Mouse (Mus musculus): ENCODE data around the gene Meis2. TPM values are rescaled to one million over a fixed set of nuclear protein-coding genes. Genes with fewer than 3 reads are reported as not detected.
A peak's percentile ranks its signal among the peaks of the same experiment; 100 is the strongest.

Meis2 gene
- polyA plus RNA-seq, 1 experiment from 2014 or later = 33.1 TPM

DNA sequence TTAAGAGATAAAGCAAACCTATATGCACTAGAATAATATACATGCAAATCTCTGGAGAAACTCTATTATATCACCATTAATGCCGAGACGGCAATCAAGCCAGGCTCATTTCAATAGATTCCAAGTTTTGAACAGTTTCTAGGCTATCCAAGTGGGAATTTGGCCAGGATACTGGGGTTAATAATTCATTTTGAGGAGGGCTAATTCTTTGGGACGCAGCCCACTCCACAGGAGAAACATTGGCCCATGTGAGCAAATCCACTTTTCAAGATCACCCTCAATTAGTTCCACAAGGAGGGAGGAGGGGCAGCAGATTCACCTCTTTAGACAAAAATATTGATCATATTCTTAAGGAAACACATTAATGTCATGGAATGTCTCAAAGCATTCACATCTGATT lies 127.3 kb downstream of the Meis2 start:
- WGBS = 58% methylated on average over 3 of the region's 3 CpGs
- no peak for TF ChIP-seq CTCF (IDR thresholded peaks at IDR 0.05; ENCODE audit: low read depth)
- Histone ChIP-seq H3K4me2 (no peak overlapping the region), H3K27me3 (ENCODE audit: insufficient read depth, low read length) (no peaks in the 10 kb centered on the region), H3K9me3 (ENCODE audit: low read depth, low read length) (no peaks in the 10 kb centered on the region), H3K4me1 (ENCODE audit: insufficient read depth) (peaks cover 6% of the 10 kb centered on the region; the same call in 1 of the 2 replicates), H3K4me3 (ENCODE audit: low read depth, low read length) (no peak overlapping the region), H3K27ac (ENCODE audit: low read depth) (no peak overlapping the region), H3K9ac (no peak overlapping the region), H3K36me3 (ENCODE audit: insufficient read depth) (no peaks in the 10 kb centered on the region)
- DNase-seq (peak; percentile 57), ATAC-seq (ENCODE audit: insufficient read depth) (no peak)

DNA sequence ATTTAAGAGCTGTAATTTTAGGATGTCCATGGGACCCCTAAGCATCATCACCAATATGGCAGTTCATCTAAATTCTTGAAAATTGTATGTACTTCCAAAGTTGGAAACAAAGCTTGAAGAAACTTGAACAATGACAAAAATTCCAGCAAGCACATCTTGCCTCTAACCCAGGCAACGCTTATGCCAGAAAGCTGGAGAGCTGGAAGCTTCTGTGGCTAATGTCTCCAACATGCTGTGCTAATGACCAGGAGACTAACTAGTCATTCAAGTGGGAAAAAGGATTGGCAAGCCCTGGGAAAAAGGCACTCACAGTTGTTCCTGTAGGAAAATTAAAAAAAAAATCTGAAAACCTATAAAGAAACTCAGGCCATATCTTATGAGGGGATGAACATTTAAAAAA lies 127.7 kb downstream of the Meis2 start:
- H3K4me2 ChIP-seq = no peak overlapping the region
- H3K4me1 ChIP-seq (ENCODE audit: insufficient read depth) = peaks cover 6% of the 10 kb centered on the region; the same call in 1 of the 2 replicates
- no peaks in the 10 kb centered on the region for H3K27me3 ChIP-seq (ENCODE audit: insufficient read depth, low read length)
- no peak overlapping the region; the same call in 1 of the 2 replicates for H3K27ac ChIP-seq (ENCODE audit: low read depth)
- H3K36me3 ChIP-seq (ENCODE audit: insufficient read depth) = no peaks in the 10 kb centered on the region
- no peak overlapping the region for H3K4me3 ChIP-seq (ENCODE audit: low read depth, low read length)
- DNase-seq = no peak
- no peaks in the 10 kb centered on the region for H3K9me3 ChIP-seq (ENCODE audit: low read depth, low read length)
- TF ChIP-seq CTCF (IDR thresholded peaks at IDR 0.05; ENCODE audit: low read depth) = no peak
- no peak overlapping the region for H3K9ac ChIP-seq
- 66% methylated on average over 1 of the region's 1 CpGs for WGBS
- ATAC-seq (ENCODE audit: insufficient read depth) = no peak

DNA sequence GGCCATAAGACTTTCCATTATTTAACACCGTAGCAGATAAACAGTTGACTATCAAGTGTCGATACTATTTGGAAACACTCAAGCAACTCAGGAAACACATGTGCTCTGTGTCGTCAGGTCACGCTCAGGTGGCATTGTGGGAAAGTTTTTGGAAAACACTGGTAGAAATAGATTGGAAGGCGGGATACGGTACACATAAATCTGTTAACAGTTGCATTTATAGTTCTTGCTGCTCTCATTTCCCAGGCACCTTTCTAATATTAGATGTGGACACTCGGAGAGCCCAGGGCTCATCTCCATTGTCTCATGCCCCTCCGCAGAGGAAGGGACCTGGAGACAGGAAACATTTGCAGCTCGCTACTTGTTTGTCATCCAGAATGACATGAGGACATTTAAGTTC lies 128.9 kb downstream of the Meis2 start:
- H3K9ac ChIP-seq = no peak overlapping the region
- H3K27me3 ChIP-seq (ENCODE audit: insufficient read depth, low read length) = no peaks in the 10 kb centered on the region
- no peaks in the 10 kb centered on the region for H3K36me3 ChIP-seq (ENCODE audit: insufficient read depth)
- H3K9me3 ChIP-seq (ENCODE audit: low read depth, low read length) = no peaks in the 10 kb centered on the region
- TF ChIP-seq CTCF (IDR thresholded peaks at IDR 0.05; ENCODE audit: low read depth) = no peak
- DNase-seq (no peak), ATAC-seq (ENCODE audit: insufficient read depth) (no peak)
- H3K4me2 ChIP-seq = no peak overlapping the region
- H3K4me1 ChIP-seq (ENCODE audit: insufficient read depth) = peaks cover 6% of the 10 kb centered on the region; the same call in 1 of the 2 replicates
- H3K4me3 ChIP-seq (ENCODE audit: low read depth, low read length) = no peak overlapping the region
- 73% methylated on average over 9 of the region's 9 CpGs for WGBS
- no peak overlapping the region for H3K27ac ChIP-seq (ENCODE audit: low read depth)

DNA sequence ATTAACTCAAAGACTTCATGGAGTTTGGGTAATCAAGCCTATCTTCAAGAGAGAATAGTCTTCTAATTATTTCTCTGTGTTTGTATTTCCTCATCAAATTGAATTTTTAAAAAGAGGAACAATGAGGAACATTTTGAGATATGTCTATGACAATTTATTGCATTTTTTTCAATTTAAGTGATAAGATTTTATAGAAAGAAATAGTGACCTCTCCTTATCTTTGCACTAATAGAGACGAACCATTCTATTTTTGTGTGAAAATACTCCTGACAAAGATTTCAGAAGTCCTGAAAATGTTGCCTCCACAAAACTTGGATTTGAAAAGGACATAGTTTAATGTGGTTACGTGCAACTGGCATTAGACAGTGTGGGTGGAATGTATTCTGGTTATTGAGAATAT lies 131.3 kb downstream of the Meis2 start:
- ATAC-seq (ENCODE audit: insufficient read depth) (no peak), DNase-seq (no peak)
- no peaks in the 10 kb centered on the region for H3K27me3 ChIP-seq (ENCODE audit: insufficient read depth, low read length)
- no peak for TF ChIP-seq CTCF (IDR thresholded peaks at IDR 0.05; ENCODE audit: low read depth)
- H3K9me3 ChIP-seq (ENCODE audit: low read depth, low read length) = no peaks in the 10 kb centered on the region
- H3K36me3 ChIP-seq (ENCODE audit: insufficient read depth) = no peaks in the 10 kb centered on the region
- WGBS = 70% methylated on average over 2 of the region's 2 CpGs
- peaks cover 4% of the 10 kb centered on the region; the same call in 1 of the 2 replicates for H3K4me1 ChIP-seq (ENCODE audit: insufficient read depth)
- no peak overlapping the region for H3K4me2 ChIP-seq
- no peak overlapping the region for H3K9ac ChIP-seq
- H3K27ac ChIP-seq (ENCODE audit: low read depth) = no peak overlapping the region
- no peak overlapping the region for H3K4me3 ChIP-seq (ENCODE audit: low read depth, low read length)

DNA sequence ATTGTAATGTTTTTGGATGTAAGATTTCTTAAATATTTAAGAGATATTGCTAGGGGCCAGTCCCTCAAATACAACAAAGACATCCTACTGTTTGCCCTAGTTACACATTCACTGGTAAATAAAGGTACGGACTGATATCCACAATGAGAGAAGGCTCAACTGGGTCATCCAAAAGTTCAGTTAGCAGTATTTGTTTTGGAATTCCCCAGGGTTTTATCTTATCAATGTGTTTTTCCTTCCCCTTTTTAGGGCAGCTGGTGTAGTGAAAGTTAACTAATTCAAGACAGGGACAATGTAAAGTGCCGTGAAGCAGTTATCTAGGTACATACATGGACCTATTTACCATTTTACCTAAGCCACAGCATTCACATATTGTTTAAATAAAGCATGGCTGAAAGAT lies 132.4 kb downstream of the Meis2 start:
- Histone ChIP-seq H3K27me3 (ENCODE audit: insufficient read depth, low read length) (no peaks in the 10 kb centered on the region), H3K9ac (no peak overlapping the region), H3K4me2 (no peak overlapping the region), H3K27ac (ENCODE audit: low read depth) (no peak overlapping the region), H3K9me3 (ENCODE audit: low read depth, low read length) (no peaks in the 10 kb centered on the region), H3K4me1 (ENCODE audit: insufficient read depth) (no peaks in the 10 kb centered on the region), H3K4me3 (ENCODE audit: low read depth, low read length) (no peak overlapping the region), H3K36me3 (ENCODE audit: insufficient read depth) (no peaks in the 10 kb centered on the region)
- TF ChIP-seq CTCF (IDR thresholded peaks at IDR 0.05; ENCODE audit: low read depth) = no peak
- WGBS = 24% methylated on average over 2 of the region's 2 CpGs
- ATAC-seq (ENCODE audit: insufficient read depth) (no peak), DNase-seq (no peak)

DNA sequence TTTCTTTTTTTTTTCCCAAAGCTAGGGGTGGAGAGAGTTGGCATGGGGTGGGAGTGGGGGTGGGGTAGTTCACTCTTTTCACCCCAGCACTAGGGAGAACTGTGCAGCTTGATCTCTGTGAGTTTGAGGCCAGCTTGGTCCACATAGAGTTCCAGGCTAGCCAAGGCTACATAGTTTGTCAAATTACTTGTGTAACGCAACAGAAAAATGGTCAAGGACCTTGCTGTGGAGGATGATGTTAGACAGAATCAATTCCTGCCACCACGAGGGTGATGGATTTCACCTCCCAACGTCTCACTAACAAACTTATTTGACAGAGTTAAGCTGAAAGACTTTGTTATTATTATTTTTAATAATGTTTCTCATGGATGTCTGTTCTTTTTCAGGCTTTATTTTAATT lies 139.9 kb downstream of the Meis2 start:
- H3K36me3 ChIP-seq (ENCODE audit: insufficient read depth) = no peaks in the 10 kb centered on the region
- H3K4me3 ChIP-seq (ENCODE audit: low read depth, low read length) = no peak overlapping the region
- WGBS = 67% methylated on average over 3 of the region's 3 CpGs
- H3K4me1 ChIP-seq (ENCODE audit: insufficient read depth) = peaks cover 8% of the 10 kb centered on the region
- H3K9ac ChIP-seq = no peak overlapping the region
- H3K9me3 ChIP-seq (ENCODE audit: low read depth, low read length) = no peaks in the 10 kb centered on the region
- ATAC-seq (ENCODE audit: insufficient read depth) = no peak
- DNase-seq = no peak
- no peak overlapping the region for H3K27ac ChIP-seq (ENCODE audit: low read depth)
- no peak for TF ChIP-seq CTCF (IDR thresholded peaks at IDR 0.05; ENCODE audit: low read depth)
- H3K4me2 ChIP-seq = no peak overlapping the region
- H3K27me3 ChIP-seq (ENCODE audit: insufficient read depth, low read length) = no peaks in the 10 kb centered on the region

DNA sequence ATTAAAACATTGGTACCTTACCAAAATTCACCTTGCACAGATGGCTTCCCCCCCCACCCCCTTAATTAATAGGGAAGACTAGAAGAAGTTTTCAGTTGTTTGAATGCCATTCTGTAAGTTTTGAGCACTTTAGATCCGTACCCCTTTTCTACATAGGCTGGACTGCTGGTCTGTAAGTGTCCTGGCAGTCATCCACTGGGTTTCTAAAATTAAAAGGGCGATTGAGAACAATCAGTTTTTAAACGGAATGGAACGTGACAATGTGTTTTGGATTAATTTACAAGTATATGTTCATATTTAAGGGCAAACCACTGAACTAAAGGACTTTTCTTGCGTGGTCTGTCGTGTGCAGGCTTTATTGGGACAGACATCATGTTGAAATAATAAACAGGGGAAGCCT lies 141.2 kb downstream of the Meis2 start:
- Histone ChIP-seq H3K4me2 (no peak overlapping the region), H3K9me3 (ENCODE audit: low read depth, low read length) (no peaks in the 10 kb centered on the region)

DNA sequence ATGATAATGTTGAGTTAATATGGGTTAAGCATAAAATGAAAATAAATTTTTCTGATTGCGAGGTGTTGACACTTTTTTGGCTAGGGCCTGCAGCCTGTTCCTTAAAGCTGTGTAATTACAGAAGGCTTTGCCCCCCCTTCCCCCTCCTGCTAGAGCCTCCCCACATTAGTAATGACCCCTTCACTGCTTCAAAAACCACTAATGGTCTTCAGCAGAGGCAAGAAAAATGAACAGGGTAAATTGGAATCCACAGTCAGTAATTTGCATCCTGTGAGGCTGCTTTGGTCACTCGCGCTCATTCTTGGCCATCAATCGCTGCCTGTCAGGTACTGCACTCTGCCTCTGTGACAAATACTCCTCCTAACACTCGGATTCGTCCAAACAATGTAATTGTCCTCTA lies 142.4 kb downstream of the Meis2 start:
- no peaks in the 10 kb centered on the region for H3K27me3 ChIP-seq (ENCODE audit: insufficient read depth, low read length)
- no peak for TF ChIP-seq CTCF (IDR thresholded peaks at IDR 0.05; ENCODE audit: low read depth)
- H3K36me3 ChIP-seq (ENCODE audit: insufficient read depth) = no peaks in the 10 kb centered on the region; the same call in 1 of the 2 replicates
- no peak overlapping the region; the same call in 1 of the 2 replicates for H3K27ac ChIP-seq (ENCODE audit: low read depth)
- no peak overlapping the region for H3K4me2 ChIP-seq
- WGBS = 22% methylated on average over 6 of the region's 6 CpGs
- peaks cover 8% of the 10 kb centered on the region for H3K4me1 ChIP-seq (ENCODE audit: insufficient read depth)
- H3K4me3 ChIP-seq (ENCODE audit: low read depth, low read length) = no peak overlapping the region
- no peaks in the 10 kb centered on the region for H3K9me3 ChIP-seq (ENCODE audit: low read depth, low read length)
- ATAC-seq (ENCODE audit: insufficient read depth) (peak; percentile 81), DNase-seq (peak; percentile 81)
- no peak overlapping the region for H3K9ac ChIP-seq

More for the DNA sequence above, 141.2 kb downstream of the Meis2 start:
- Histone ChIP-seq H3K27me3 (ENCODE audit: insufficient read depth, low read length) (no peaks in the 10 kb centered on the region), H3K4me1 (ENCODE audit: insufficient read depth) (peaks cover 8% of the 10 kb centered on the region), H3K27ac (ENCODE audit: low read depth) (no peak overlapping the region), H3K9ac (no peak overlapping the region), H3K4me3 (ENCODE audit: low read depth, low read length) (no peak overlapping the region), H3K36me3 (ENCODE audit: insufficient read depth) (no peaks in the 10 kb centered on the region)
- TF ChIP-seq CTCF (IDR thresholded peaks at IDR 0.05; ENCODE audit: low read depth) = no peak
- ATAC-seq (ENCODE audit: insufficient read depth) = no peak
- peak; percentile 56 for DNase-seq
- WGBS = 40% methylated on average over 6 of the region's 6 CpGs
